Mouse (Mus musculus): Measurements from ENCODE around the gene Ddx1. TPM values are rescaled to one million over a fixed set of nuclear protein-coding genes. Genes with fewer than 3 reads are reported as not detected.

The Ddx1 gene
- polyA plus RNA-seq, 1 experiment from 2014 or later: 47.3 TPM

GRCm38 (mm10) chr12:13208517-13208916 is 40.5 kb downstream of the Ddx1 start:
- WGBS: 97% methylated on average over 1 of the region's 1 CpGs
- H3K4me2 ChIP-seq (replicated peaks; ENCODE audit: low read depth): no peak overlapping the region
- no peak overlapping the region for H3K4me3 ChIP-seq (ENCODE audit: low read depth, low read length)
- no peaks in the 10 kb centered on the region for H3K4me1 ChIP-seq (replicated peaks; ENCODE audit: control insufficient read depth, insufficient read depth, low read length)
- ATAC-seq: no peak
- H3K9ac ChIP-seq (ENCODE audit: low read depth, low read length): no peak overlapping the region
- no peaks in the 10 kb centered on the region for H3K36me3 ChIP-seq (ENCODE audit: control insufficient read depth, insufficient read depth)
- H3K27me3 ChIP-seq (replicated peaks; ENCODE audit: control insufficient read depth, insufficient read depth, low read length): no peaks in the 10 kb centered on the region
- TF ChIP-seq CTCF (IDR thresholded peaks at IDR 0.05; ENCODE audit: low read depth): no peak
- H3K27ac ChIP-seq (ENCODE audit: low read depth, low read length): no peak overlapping the region
- H3K9me3 ChIP-seq (ENCODE audit: control insufficient read depth): no peaks in the 10 kb centered on the region

DNA sequence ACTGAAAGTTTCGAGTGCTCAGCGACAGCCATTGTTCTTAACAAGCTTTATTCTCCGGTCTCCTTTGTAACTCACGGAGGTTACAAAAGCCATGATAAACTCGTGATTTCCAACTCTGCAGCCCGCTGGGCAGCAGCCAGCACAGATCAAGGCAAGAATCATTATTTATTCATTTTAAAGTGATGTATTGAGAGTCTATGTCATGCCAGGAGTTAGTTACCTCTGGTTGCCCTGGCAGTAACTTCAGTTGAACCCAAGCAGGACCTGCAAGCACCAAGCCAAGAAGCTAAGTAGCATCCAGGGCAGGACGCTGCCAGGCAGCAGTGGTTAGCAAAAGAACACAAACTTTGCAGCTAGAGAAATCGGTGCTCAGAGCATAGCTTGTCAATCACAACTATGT is 41.9 kb downstream of the Ddx1 start:
- Histone ChIP-seq H3K4me3 (ENCODE audit: low read depth, low read length) (no peak overlapping the region), H3K27ac (ENCODE audit: low read depth, low read length) (no peak overlapping the region), H3K4me2 (replicated peaks; ENCODE audit: low read depth) (no peak overlapping the region), H3K9ac (ENCODE audit: low read depth, low read length) (no peak overlapping the region), H3K27me3 (replicated peaks; ENCODE audit: control insufficient read depth, insufficient read depth, low read length) (no peaks in the 10 kb centered on the region), H3K9me3 (ENCODE audit: control insufficient read depth) (no peaks in the 10 kb centered on the region), H3K36me3 (ENCODE audit: control insufficient read depth, insufficient read depth) (no peaks in the 10 kb centered on the region), H3K4me1 (replicated peaks; ENCODE audit: control insufficient read depth, insufficient read depth, low read length) (no peaks in the 10 kb centered on the region)
- 62% methylated on average over 8 of the region's 8 CpGs for WGBS
- ATAC-seq: no peak
- no peak for TF ChIP-seq CTCF (IDR thresholded peaks at IDR 0.05; ENCODE audit: low read depth)

- 79% methylated on average over 3 of the region's 3 CpGs for WGBS
- H3K27ac ChIP-seq (ENCODE audit: low read depth, low read length): no peak overlapping the region
- no peaks in the 10 kb centered on the region for H3K36me3 ChIP-seq (ENCODE audit: control insufficient read depth, insufficient read depth)
- no peak for ATAC-seq
- no peak overlapping the region for H3K9ac ChIP-seq (ENCODE audit: low read depth, low read length)
- H3K27me3 ChIP-seq (replicated peaks; ENCODE audit: control insufficient read depth, insufficient read depth, low read length): no peaks in the 10 kb centered on the region
- TF ChIP-seq CTCF (IDR thresholded peaks at IDR 0.05; ENCODE audit: low read depth): no peak
- no peaks in the 10 kb centered on the region for H3K9me3 ChIP-seq (ENCODE audit: control insufficient read depth)
- H3K4me1 ChIP-seq (replicated peaks; ENCODE audit: control insufficient read depth, insufficient read depth, low read length): no peaks in the 10 kb centered on the region
- no peak overlapping the region for H3K4me2 ChIP-seq (replicated peaks; ENCODE audit: low read depth)
- no peak overlapping the region for H3K4me3 ChIP-seq (ENCODE audit: low read depth, low read length)
These were observed 43.3 kb downstream of the Ddx1 start for GRCm38 (mm10) chr12:13205733-13206132.

- ATAC-seq: no peak
- Histone ChIP-seq H3K4me3 (ENCODE audit: low read depth, low read length) (no peak overlapping the region), H3K27me3 (replicated peaks; ENCODE audit: control insufficient read depth, insufficient read depth, low read length) (no peaks in the 10 kb centered on the region), H3K9me3 (ENCODE audit: control insufficient read depth) (no peaks in the 10 kb centered on the region), H3K36me3 (ENCODE audit: control insufficient read depth, insufficient read depth) (no peaks in the 10 kb centered on the region), H3K27ac (ENCODE audit: low read depth, low read length) (no peak overlapping the region), H3K4me1 (replicated peaks; ENCODE audit: control insufficient read depth, insufficient read depth, low read length) (peaks cover 6% of the 10 kb centered on the region; the same call in 1 of the 2 replicates), H3K4me2 (replicated peaks; ENCODE audit: low read depth) (no peak overlapping the region), H3K9ac (ENCODE audit: low read depth, low read length) (no peak overlapping the region)
- no peak for TF ChIP-seq CTCF (IDR thresholded peaks at IDR 0.05; ENCODE audit: low read depth)
These were observed 46.7 kb downstream of the Ddx1 start for GRCm38 (mm10) chr12:13202322-13202721.

- no peaks in the 10 kb centered on the region for H3K27me3 ChIP-seq (replicated peaks; ENCODE audit: control insufficient read depth, insufficient read depth, low read length)
- no peak overlapping the region for H3K4me2 ChIP-seq (replicated peaks; ENCODE audit: low read depth)
- no peaks in the 10 kb centered on the region for H3K9me3 ChIP-seq (ENCODE audit: control insufficient read depth)
- no peak overlapping the region for H3K9ac ChIP-seq (ENCODE audit: low read depth, low read length)
- no peak overlapping the region for H3K27ac ChIP-seq (ENCODE audit: low read depth, low read length)
- no peak for ATAC-seq
- TF ChIP-seq CTCF (IDR thresholded peaks at IDR 0.05; ENCODE audit: low read depth): no peak
- no peaks in the 10 kb centered on the region for H3K36me3 ChIP-seq (ENCODE audit: control insufficient read depth, insufficient read depth)
- peaks cover 6% of the 10 kb centered on the region; the same call in 1 of the 2 replicates for H3K4me1 ChIP-seq (replicated peaks; ENCODE audit: control insufficient read depth, insufficient read depth, low read length)
- no peak overlapping the region for H3K4me3 ChIP-seq (ENCODE audit: low read depth, low read length)
- 84% methylated on average over 6 of the region's 6 CpGs for WGBS
These were observed 48.4 kb downstream of the Ddx1 start for GRCm38 (mm10) chr12:13200576-13200975.

DNA sequence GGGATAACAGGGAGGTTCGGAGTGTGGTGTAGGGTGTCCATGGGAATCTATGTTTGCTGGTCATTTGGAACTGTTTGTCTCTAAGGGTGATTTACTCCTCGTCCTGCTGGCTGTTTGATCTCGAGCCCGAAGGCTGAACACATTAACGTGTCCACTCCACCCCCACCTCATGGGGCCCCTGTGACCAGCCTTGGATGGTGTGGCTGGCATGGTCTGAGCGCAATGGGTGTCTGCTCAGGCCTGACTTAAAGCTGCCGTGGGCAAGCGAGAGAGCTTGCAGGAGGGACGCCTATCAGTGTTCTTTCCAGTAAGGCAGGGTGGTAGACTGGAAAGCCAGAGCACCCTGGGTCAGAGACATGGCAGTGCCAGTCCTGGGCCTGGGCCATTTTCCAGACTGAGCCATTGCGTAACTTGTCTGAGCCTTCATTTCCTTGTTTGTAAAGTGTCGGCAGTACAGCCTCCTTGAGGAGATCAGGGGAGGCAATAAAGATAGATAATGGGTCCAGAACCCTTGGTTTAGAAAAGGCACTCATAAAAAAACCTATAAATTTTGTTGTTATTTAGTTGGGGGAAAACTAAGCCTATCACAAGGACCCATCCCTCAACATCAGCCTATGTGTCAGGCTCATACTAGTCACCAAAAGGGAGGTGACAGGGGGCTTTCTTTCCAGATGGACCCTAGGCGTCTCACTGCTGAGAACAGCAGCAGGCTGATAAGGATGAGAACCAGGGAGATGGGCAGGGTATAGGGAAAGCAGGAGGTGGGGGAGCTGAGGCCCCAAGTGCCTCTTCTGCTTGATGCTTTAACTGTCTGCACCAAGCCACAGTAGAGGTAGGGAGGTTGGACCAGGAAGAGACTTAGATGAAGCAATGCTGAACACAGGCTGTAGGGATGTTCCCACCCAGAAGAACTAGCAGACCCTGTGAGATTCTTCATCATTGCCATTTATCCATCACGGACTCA is 49.4 kb downstream of the Ddx1 start:
- H3K9ac ChIP-seq (ENCODE audit: low read depth, low read length): no peak overlapping the region
- no peak overlapping the region for H3K27ac ChIP-seq (ENCODE audit: low read depth, low read length)
- no peaks in the 10 kb centered on the region for H3K9me3 ChIP-seq (ENCODE audit: control insufficient read depth)
- H3K4me1 ChIP-seq (replicated peaks; ENCODE audit: control insufficient read depth, insufficient read depth, low read length): peaks cover 6% of the 10 kb centered on the region; the same call in 1 of the 2 replicates
- no peak overlapping the region for H3K4me3 ChIP-seq (ENCODE audit: low read depth, low read length)
- H3K4me2 ChIP-seq (replicated peaks; ENCODE audit: low read depth): no peak overlapping the region
- 59% methylated on average over 13 of the region's 13 CpGs for WGBS
- H3K27me3 ChIP-seq (replicated peaks; ENCODE audit: control insufficient read depth, insufficient read depth, low read length): no peaks in the 10 kb centered on the region
- H3K36me3 ChIP-seq (ENCODE audit: control insufficient read depth, insufficient read depth): no peaks in the 10 kb centered on the region
- TF ChIP-seq CTCF (IDR thresholded peaks at IDR 0.05; ENCODE audit: low read depth): no peak
- peak; percentile 85 for ATAC-seq
